Mouse (Mus musculus): Measurements from ENCODE around the gene Igfbp6. TPM values are rescaled to one million over a fixed set of nuclear protein-coding genes. Genes with fewer than 3 reads are reported as not detected.

Gene Igfbp6
- total RNA-seq, 4 experiments from 2014 or later, result 37.0 to 63.8 (median 49.2) TPM

GRCm38 (mm10) chr15:102177417-102177816 is 33.3 kb downstream of the Igfbp6 start:
- no peak for DNase-seq

GRCm38 (mm10) chr15:102178279-102178678 is 34.1 kb downstream of the Igfbp6 start:
- peak; percentile 70 for DNase-seq

DNA sequence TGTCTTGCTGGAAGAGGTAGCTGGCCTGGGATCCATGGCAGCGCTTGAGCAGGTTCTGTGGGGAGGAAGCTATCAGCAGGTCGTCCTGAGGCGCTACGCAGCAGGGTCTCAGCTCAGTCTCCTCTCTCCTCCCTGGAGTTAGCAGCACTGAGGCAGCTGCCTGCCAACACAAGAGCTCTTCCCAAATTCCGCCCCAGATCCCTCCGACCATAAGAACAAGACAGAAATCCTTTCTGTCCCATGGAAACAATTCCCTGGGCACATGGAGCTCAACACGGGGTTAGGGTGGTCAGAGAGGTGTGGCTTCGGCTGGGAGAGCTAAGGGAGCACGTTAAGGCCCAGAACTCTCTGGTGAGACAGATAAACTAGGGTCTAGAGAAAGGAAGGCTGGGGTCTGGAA is 34.9 kb downstream of the Igfbp6 start:
- no peak for DNase-seq

DNA sequence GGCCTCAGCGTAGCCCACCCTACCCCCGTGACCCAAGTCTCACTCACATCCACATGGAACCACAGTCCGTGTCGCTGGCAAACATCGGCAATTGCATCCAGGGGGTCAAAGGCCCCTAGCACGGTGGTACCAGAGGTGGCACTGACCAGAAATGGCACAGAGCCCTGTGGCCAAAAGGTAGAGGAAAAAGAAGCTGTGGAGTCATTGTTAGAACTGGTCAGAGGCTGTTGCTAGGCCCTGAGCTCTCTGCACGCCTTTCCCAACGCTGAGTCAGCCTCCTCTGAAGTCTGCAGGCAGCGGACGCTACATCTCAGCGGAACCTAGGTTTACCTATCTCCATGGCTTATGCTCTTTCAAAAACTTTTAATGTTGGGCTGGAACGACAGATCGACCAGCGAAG is 35.8 kb downstream of the Igfbp6 start:
- DNase-seq, result no peak

DNA sequence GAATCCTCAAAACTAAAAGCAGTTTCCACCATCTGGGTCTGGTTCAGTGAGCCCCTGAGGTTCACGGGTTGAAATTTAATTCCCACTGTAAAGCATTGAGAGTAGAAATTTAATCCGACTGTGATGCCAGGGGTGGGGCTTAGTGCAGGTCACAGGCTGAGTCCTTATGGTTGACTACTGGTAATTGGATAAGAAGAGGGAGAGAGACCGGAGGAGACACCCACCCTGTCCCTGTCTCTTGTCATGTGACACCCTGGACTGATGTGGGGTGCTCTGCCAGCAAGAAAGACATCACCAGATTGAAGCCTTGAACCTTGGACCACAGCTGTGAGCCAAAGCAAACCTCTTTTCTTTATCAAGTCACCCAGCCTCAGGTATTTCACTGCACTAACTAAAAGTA is 38.9 kb downstream of the Igfbp6 start:
- DNase-seq, result no peak

GRCm38 (mm10) chr15:102186239-102186638 is 42.1 kb downstream of the Igfbp6 start:
- no peak for DNase-seq

GRCm38 (mm10) chr15:102188096-102188495 is 43.9 kb downstream of the Igfbp6 start:
- DNase-seq, result no peak

GRCm38 (mm10) chr15:102188883-102189282 is 44.7 kb downstream of the Igfbp6 start:
- DNase-seq, result no peak

GRCm38 (mm10) chr15:102191699-102192098 is 47.5 kb downstream of the Igfbp6 start:
- DNase-seq, result no peak

DNA sequence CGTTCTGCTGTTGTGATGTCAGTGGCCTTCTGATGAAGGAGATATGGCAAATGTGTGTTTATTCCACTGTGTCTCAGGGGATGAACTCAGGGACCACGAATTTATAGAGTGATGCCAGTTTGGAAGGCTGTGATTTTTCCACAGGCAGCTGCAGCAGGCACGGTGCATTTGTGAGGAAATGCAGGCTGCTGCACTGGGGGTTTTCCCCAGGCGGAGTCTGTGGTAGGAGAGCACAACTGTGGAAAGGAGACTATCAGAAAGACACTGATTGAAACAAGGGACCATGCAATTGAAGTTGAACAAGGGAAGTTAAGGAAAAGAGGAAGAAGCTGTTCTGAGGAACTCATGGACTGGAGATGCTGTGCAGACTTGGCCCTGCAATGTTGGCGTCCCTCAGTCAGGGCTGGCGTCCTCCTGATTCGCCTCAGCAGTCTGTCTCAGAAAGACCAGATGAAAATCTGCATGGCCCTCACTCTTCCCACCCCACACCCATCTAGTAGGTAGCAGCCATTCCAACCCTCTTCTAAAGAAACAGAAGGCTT is 48.2 kb downstream of the Igfbp6 start:
- no peak for DNase-seq

DNA sequence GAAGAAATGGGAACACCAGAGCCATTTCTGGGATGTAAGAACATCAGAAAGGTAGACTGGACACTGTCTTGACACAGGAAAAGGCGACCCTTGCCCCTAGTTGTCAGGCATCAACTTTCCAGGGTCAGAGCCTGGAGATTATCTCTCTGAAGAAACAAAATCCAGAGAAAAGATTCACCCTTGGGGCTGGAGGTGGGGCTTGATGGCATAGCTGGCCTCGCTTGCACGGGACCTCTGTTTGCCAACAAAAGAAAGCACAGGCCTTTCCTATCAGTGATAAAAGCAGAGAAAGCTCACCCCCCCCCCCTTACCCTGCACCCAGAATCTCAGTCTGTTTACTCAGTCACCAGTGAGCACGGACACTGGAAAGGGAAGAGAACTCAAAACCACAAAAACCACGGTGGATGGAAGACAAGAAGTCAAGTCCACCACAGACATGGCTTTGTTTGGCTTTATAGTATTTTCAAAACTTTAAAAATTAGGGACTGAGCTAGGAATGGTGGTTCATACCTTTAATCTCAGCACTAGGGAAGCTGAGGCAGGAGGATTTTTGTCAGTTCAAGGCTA is 48.7 kb downstream of the Igfbp6 start:
- no peak for DNase-seq

DNA sequence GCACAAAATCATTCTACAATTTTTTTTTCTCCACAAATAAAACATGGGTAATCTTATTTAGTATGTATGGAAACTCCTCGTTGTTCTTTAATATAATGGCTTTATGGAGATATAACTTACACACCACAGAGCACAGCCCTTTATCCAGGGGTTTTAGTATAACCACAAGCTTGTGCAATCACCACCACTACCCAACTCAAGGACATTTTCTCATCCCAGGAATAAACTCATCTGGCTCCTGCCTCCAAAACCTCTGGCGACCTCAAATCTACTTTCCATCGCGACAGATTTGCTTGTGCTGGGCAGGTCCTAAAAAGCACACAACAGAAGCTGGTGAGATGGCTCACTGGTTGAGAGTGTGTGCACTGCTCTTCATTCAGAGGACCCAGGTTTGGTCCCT is 49.5 kb downstream of the Igfbp6 start:
- no peak for DNase-seq

DNA sequence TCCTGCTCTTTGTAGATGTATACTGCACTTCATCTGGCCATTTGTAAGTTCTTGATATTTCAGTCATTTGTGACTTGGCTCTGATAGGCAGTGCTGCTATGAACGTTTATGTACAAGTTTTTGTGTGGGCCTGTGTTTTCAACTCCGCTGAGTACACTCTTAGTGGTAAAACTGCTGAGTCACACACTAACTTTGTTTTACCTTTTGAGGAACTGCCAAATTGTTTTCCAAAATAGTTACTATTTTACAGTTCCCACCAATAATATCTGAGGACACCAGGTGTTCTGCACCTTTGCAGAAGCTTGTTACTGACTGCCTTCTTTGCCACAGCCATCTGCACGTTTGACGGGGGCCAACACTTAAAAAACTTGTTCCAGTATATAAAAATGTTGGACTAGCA is 50.3 kb downstream of the Igfbp6 start:
- no peak for DNase-seq

DNA sequence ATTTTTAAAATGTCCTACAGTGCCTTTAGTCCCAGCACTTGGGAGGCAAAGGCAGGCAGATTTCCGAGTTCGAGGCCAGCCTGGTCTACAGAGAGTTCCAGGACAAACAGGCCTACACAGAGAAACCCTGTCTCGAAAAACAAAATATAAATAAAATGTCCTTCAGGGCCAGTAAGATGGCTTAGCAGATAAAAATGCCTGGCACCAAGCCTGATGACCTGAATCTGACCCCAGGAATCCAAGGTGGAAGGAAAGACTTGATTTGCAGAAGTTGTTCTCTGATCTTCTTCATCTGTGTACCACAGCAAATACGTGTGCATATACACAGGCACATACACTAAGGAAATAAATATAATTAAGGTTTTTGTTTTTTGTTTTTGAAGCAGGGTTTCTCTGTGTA is 51.2 kb downstream of the Igfbp6 start:
- DNase-seq, result no peak

- no peak for DNase-seq
These were observed 54.7 kb downstream of the Igfbp6 start for GRCm38 (mm10) chr15:102198841-102199240.

Other genes starting within 250 kb of the Igfbp6 start
- gene Krt4, start 219.6 kb upstream of the Igfbp6 start, total RNA-seq (2022), result not detected
- gene Krt79, start 204.0 kb upstream of the Igfbp6 start, total RNA-seq (2022), result 1 to 10 TPM in 1 of 4 experiments, under 1 TPM in 3; 0.37 to 2.0 (median 0.57) TPM
- gene Krt78, start 190.1 kb upstream of the Igfbp6 start, total RNA-seq (2022), result not detected
- 1 to 10 TPM in 2 of 4 experiments, under 1 TPM in 2; 0.49 to 1.3 (median 0.77) TPM for gene Krt8, start 139.9 kb upstream of the Igfbp6 start, total RNA-seq (2022)
- 1 to 10 TPM; 1.3 to 2.4 (median 1.9) TPM for gene Krt18, start 116.2 kb upstream of the Igfbp6 start, total RNA-seq (2022)
- gene Eif4b, start 70.6 kb upstream of the Igfbp6 start, total RNA-seq (2022), result 100 to 1,000 TPM; 232 to 294 (median 272) TPM
- 100 to 1,000 TPM in 2 of 4 experiments, 10 to 100 TPM in 2; 77.5 to 129 (median 107) TPM for gene Tns2, start 43.9 kb upstream of the Igfbp6 start, total RNA-seq (2022)
- gene Spryd3, start 8.1 kb upstream of the Igfbp6 start, total RNA-seq (2022), result 10 to 100 TPM; 46.6 to 70.4 (median 57.7) TPM
- gene Soat2, start 6.2 kb downstream of the Igfbp6 start, total RNA-seq (2022), result under 1 TPM; 0.15 to 0.43 (median 0.26) TPM
- 100 to 1,000 TPM in 1 of 4 experiments, 10 to 100 TPM in 3; 61.9 to 108 (median 86.0) TPM for gene Zfp740, start 58.9 kb downstream of the Igfbp6 start, total RNA-seq (2022)
- gene Csad, start 60.4 kb downstream of the Igfbp6 start, total RNA-seq (2022), result 10 to 100 TPM; 71.3 to 85.0 (median 75.5) TPM
- 1 to 10 TPM; 2.7 to 7.9 (median 5.4) TPM for gene Itgb7, start 87.6 kb downstream of the Igfbp6 start, total RNA-seq (2022)
- gene Rarg, start 113.2 kb downstream of the Igfbp6 start, total RNA-seq (2022), result 10 to 100 TPM; 19.9 to 43.0 (median 34.4) TPM
- under 1 TPM in 2 of 4 experiments, not detected in 2; 0.24 to 0.31 TPM for gene Gm9918, start 126.2 kb downstream of the Igfbp6 start, total RNA-seq (2022)
- 10 to 100 TPM; 37.1 to 45.4 (median 39.5) TPM for gene Mfsd5, start 135.1 kb downstream of the Igfbp6 start, total RNA-seq (2022)
- gene Espl1, start 151.9 kb downstream of the Igfbp6 start, total RNA-seq (2022), result 1 to 10 TPM; 1.4 to 5.3 (median 2.3) TPM
- 100 to 1,000 TPM; 440 to 517 (median 466) TPM for gene Pfdn5, start 181.8 kb downstream of the Igfbp6 start, total RNA-seq (2022)
- 10 to 100 TPM; 65.4 to 96.8 (median 89.3) TPM for gene Myg1, start 187.3 kb downstream of the Igfbp6 start, total RNA-seq (2022)
- gene Aaas, start 206.4 kb downstream of the Igfbp6 start, total RNA-seq (2022), result 10 to 100 TPM; 15.6 to 31.6 (median 21.4) TPM
- under 1 TPM; 0.17 to 0.48 (median 0.33) TPM for gene Sp7, start 222.8 kb downstream of the Igfbp6 start, total RNA-seq (2022)